Comparison of ENCODE assay signal across 8 mouse cellular contexts in the genomic region with DNA sequence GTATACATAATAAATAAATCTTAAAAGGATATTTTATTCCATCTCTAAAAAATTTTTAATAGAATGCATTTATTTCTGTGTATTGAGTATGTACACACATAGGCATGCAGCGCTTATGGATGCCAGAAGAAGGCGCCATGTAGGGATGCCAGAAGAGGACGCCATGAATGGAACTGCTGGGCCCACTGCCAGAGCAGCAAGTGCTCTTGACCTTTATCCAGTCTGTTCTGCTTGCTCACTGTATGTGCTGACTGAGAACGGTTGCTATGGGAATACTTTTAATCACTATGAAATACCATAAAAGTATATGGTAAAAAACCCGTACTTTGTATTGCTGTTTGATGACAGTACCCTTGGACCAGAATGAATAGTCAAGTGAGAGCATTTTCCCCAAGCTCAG. TPM values are rescaled to one million over a fixed set of nuclear protein-coding genes. Genes with fewer than 3 reads are reported as not detected.
DNase-seq lines count a peak whose midpoint lies in the region; ATAC-seq and TF ChIP-seq lines count a peak whose summit lies in the region.

No protein-coding gene starts in this region.

- no peak overlapping the region for H3K4me3 ChIP-seq in forebrain, postnatal 0 days (ENCODE audit: low read depth, low read length)
- H3K4me3 ChIP-seq in forebrain, embryonic 10.5 days: no peak overlapping the region
- H3K4me3 ChIP-seq in small intestine, adult 2 months (ENCODE audit: low read depth, low read length): no peak overlapping the region
- H3K4me3 ChIP-seq in thymus, adult 2 months (ENCODE audit: control insufficient read depth, insufficient read depth, low read length): no peak overlapping the region

- H3K9ac ChIP-seq in forebrain, postnatal 0 days: no peak overlapping the region

- no peak for TF ChIP-seq POLR2A in small intestine, adult 2 months (IDR thresholded peaks at IDR 0.05; ENCODE audit: low read depth, low read length)
- no peak for TF ChIP-seq POLR2A in thymus, adult 2 months (IDR thresholded peaks at IDR 0.05; ENCODE audit: control insufficient read depth, extremely low read depth, insufficient read depth, low read length, poor library complexity)

- WGBS in forebrain, postnatal 0 days: 37% methylated on average over 5 of the region's 5 CpGs
- WGBS in forebrain, embryonic 10.5 days: 95% methylated on average over 5 of the region's 5 CpGs
- 23% methylated on average over 5 of the region's 5 CpGs for WGBS in small intestine, adult 2 months
- 96% methylated on average over 5 of the region's 5 CpGs for WGBS in thymus, adult 2 months

- no peak for ATAC-seq in forebrain, postnatal 0 days
- no peak for ATAC-seq in frontal cortex, adult (ENCODE audit: low TSS enrichment)

- peak; percentile 63 for DNase-seq in forebrain, postnatal 0 days
- no peak for DNase-seq in forebrain, embryonic 10.5 days (ENCODE audit: extremely low spot score, low spot score)
- peak; percentile 77 to 78 for DNase-seq in right cerebral cortex, postnatal 10 days (ENCODE audit: low spot score in 2 of 2)
- no peak for DNase-seq in right cerebral cortex, postnatal 25 days
- DNase-seq in kidney, adult 9 months: peak; percentile 79
- DNase-seq in thymus, adult 2 months: no peak

- 0 out of 2 replicates have a peak, but pooled peaks have one; percentile 17 for TF ChIP-seq CTCF in forebrain, postnatal 0 days (IDR thresholded peaks at IDR 0.05; ENCODE audit: low read depth)
- no peak; the same call in 1 of the 2 replicates for TF ChIP-seq CTCF in small intestine, adult 2 months (IDR thresholded peaks at IDR 0.05; ENCODE audit: extremely low read depth, insufficient read length, insufficient replicate concordance, low read depth, low read length)
- TF ChIP-seq CTCF in thymus, adult 2 months (IDR thresholded peaks at IDR 0.05; ENCODE audit: borderline replicate concordance, control insufficient read depth, extremely low read depth, insufficient read depth, low read length, poor library complexity): no peak

- no peaks in the 10 kb centered on the region for H3K9me3 ChIP-seq in forebrain, postnatal 0 days (ENCODE audit: low read length)
- no peaks in the 10 kb centered on the region for H3K9me3 ChIP-seq in forebrain, embryonic 10.5 days

- H3K27me3 ChIP-seq in forebrain, postnatal 0 days (ENCODE audit: insufficient read depth, low read length): no peaks in the 10 kb centered on the region
- H3K27me3 ChIP-seq in forebrain, embryonic 10.5 days (ENCODE audit: poor library complexity, severe bottlenecking): no peaks in the 10 kb centered on the region
- no peaks in the 10 kb centered on the region for H3K27me3 ChIP-seq in small intestine, adult 2 months (ENCODE audit: control insufficient read depth, insufficient read depth, low read length)
- H3K27me3 ChIP-seq in thymus, adult 2 months (ENCODE audit: control insufficient read depth, insufficient read depth, low read length): no peaks in the 10 kb centered on the region

- no peak overlapping the region for H3K27ac ChIP-seq in forebrain, postnatal 0 days (ENCODE audit: low read depth, low read length)
- no peak overlapping the region for H3K27ac ChIP-seq in forebrain, embryonic 10.5 days
- H3K27ac ChIP-seq in small intestine, adult 2 months (ENCODE audit: insufficient read depth, low read depth, low read length): peak overlapping the region; percentile 88
- H3K27ac ChIP-seq in thymus, adult 2 months (ENCODE audit: control insufficient read depth, insufficient read depth, low read length): no peak overlapping the region

- H3K4me2 ChIP-seq in forebrain, postnatal 0 days (ENCODE audit: low read depth): no peak overlapping the region

- H3K36me3 ChIP-seq in forebrain, postnatal 0 days (ENCODE audit: insufficient read depth): no peaks in the 10 kb centered on the region; the same call in 1 of the 2 replicates
- peaks cover 21% of the 10 kb centered on the region for H3K36me3 ChIP-seq in forebrain, embryonic 10.5 days (replicated peaks)
- H3K36me3 ChIP-seq in small intestine, adult 2 months (ENCODE audit: control insufficient read depth, insufficient read depth, low read length): no peaks in the 10 kb centered on the region
- no peaks in the 10 kb centered on the region for H3K36me3 ChIP-seq in thymus, adult 2 months (ENCODE audit: control insufficient read depth, insufficient read depth, low read length)

- peaks cover 24% of the 10 kb centered on the region for H3K4me1 ChIP-seq in forebrain, postnatal 0 days (ENCODE audit: insufficient read depth)
- H3K4me1 ChIP-seq in forebrain, embryonic 10.5 days: peaks cover 51% of the 10 kb centered on the region
- peaks cover 26% of the 10 kb centered on the region for H3K4me1 ChIP-seq in small intestine, adult 2 months (ENCODE audit: control insufficient read depth, insufficient read depth, insufficient read length, low read length)
- peaks cover 3% of the 10 kb centered on the region; the same call in 1 of the 2 replicates for H3K4me1 ChIP-seq in thymus, adult 2 months (replicated peaks; ENCODE audit: control insufficient read depth, insufficient read depth, low read length)

RNA-seq across cellular contexts. Expression of gene Enoph1, which starts 3.6 kb away (rescaled TPM):
- total RNA-seq in forebrain, postnatal 0 days (2014; rRNA removed): 66.5 and 67.6 TPM in 2 replicates
- polyA plus RNA-seq in forebrain, postnatal 0 days (2015; fragmentation: Nextera tagmentation; extraction: Ambion mirVana): 49.7 and 58.6 TPM in 2 replicates
- polyA plus RNA-seq in forebrain, embryonic 10.5 days (2016; fragmentation: Nextera tagmentation; extraction: Ambion mirVana): 62.8 and 66.9 TPM in 2 replicates
- 14.4 and 33.9 TPM in 2 replicates for polyA plus RNA-seq in small intestine, adult 2 months (2012; rRNA removed)
- 34.2 and 46.3 TPM in 2 replicates for polyA plus RNA-seq in thymus, adult 2 months (2012; rRNA removed)

RNA-seq across cellular contexts. Expression of gene Hnrnpdl, which starts 3.9 kb away (rescaled TPM):
- 176 and 207 TPM in 2 replicates for total RNA-seq in forebrain, postnatal 0 days (2014; rRNA removed)
- polyA plus RNA-seq in forebrain, postnatal 0 days (2015; fragmentation: Nextera tagmentation; extraction: Ambion mirVana): 236 and 246 TPM in 2 replicates
- 246 and 247 TPM in 2 replicates for polyA plus RNA-seq in forebrain, embryonic 10.5 days (2016; fragmentation: Nextera tagmentation; extraction: Ambion mirVana)
- polyA plus RNA-seq in small intestine, adult 2 months (2012; rRNA removed): 14.4 and 41.0 TPM in 2 replicates
- 142 and 148 TPM in 2 replicates for polyA plus RNA-seq in thymus, adult 2 months (2012; rRNA removed)

Comparison
In these comparisons a context has a peak if more than half of its experiments do, and no peak if none do; other contexts are left out.
1. DNase-seq: peak in forebrain, postnatal 0 days (single experiment), right cerebral cortex, postnatal 10 days (2 of 2) and kidney, adult 9 months (single experiment); none in forebrain, embryonic 10.5 days (single experiment), right cerebral cortex, postnatal 25 days (single experiment) and thymus, adult 2 months (single experiment).